In the genomic region with DNA sequence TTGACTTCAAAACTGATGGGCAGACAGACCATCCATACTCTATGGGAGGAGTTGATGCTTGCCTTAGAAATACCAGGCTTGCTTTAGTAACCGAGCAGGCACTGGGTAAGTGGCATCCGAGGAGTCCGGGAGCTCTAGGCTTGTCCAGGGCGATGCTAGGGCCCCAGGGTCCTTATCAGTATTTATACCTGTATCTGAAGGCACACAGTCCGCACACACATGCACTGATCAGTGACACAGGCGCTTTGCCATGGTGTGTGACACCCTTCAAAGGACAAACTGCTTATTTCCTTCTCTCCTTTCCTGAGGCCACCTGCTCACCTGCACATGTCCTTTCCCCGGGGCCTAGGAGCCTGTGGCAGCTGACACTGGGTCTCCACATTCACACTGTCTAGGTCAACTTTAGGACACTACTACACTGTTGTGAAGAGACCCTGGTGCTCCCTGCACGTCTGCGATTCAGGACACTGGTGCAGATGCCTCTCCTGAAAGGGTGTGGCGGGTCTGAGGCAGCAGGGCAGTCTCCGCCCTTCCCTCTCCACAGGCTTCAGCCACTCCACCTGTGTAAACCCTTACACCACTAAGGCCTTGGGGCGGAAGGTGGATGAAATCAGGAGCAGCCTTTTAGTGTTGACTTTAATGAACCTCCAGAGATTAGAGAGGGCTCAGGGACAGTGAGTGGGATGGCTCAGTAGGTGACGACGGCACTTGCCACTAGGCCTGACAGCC, we compare ENCODE assay signal across 9 mouse cellular contexts. TPM values are rescaled to one million over a fixed set of nuclear protein-coding genes. Genes with fewer than 3 reads are reported as not detected.
DNase-seq lines count a peak whose midpoint lies in the region; ATAC-seq lines count a peak whose summit lies in the region.
"Had no signal": no experiment of that assay in that cellular context is flagged by ENCODE, and none has a peak within 500 bp of the region (broad histone marks: within the 10 kb centered on the region; RNA-seq: fewer than 3 reads in every experiment).

No protein-coding gene starts in this region.

- H3K4me3 ChIP-seq in kidney, embryonic 14.5 days (ENCODE audit: low read length): no peak overlapping the region
- no peak overlapping the region for H3K4me3 ChIP-seq in intestine, embryonic 16.5 days (ENCODE audit: low read length)
- H3K4me3 ChIP-seq: heart, embryonic 13.5 days had no signal

- no peaks in the 10 kb centered on the region for H3K9me3 ChIP-seq in kidney, embryonic 14.5 days (ENCODE audit: control insufficient read depth, low read length)
- H3K9me3 ChIP-seq in intestine, embryonic 16.5 days (ENCODE audit: control insufficient read depth, low read length): no peaks in the 10 kb centered on the region
- H3K9me3 ChIP-seq: heart, embryonic 13.5 days had no signal

- H3K27me3 ChIP-seq in kidney, embryonic 14.5 days (ENCODE audit: control insufficient read depth, insufficient read depth, low read length): no peaks in the 10 kb centered on the region
- no peaks in the 10 kb centered on the region for H3K27me3 ChIP-seq in intestine, embryonic 16.5 days (replicated peaks; ENCODE audit: control insufficient read depth, insufficient read depth, low read length)
- H3K27me3 ChIP-seq: heart, embryonic 13.5 days had no signal

- no peak overlapping the region for H3K4me2 ChIP-seq in kidney, embryonic 14.5 days (replicated peaks; ENCODE audit: low read depth, low read length)
- H3K4me2 ChIP-seq in intestine, embryonic 16.5 days (ENCODE audit: low read depth, low read length): no peak overlapping the region
- H3K4me2 ChIP-seq: heart, embryonic 13.5 days had no signal

- ATAC-seq in kidney, embryonic 14.5 days (ENCODE audit: low FRiP score, low TSS enrichment): peak; percentile 43; the same call in 1 of the 2 replicates
- ATAC-seq in intestine, embryonic 16.5 days: peak; percentile 62
- peak; percentile 29; the same call in 1 of the 2 replicates for ATAC-seq in megakaryocyte-erythroid progenitor cell, adult 5-6 weeks (replicated peaks; ENCODE audit: low FRiP score, low TSS enrichment, poor library complexity, severe bottlenecking)

- no peak overlapping the region for H3K27ac ChIP-seq in kidney, embryonic 14.5 days (ENCODE audit: low read depth, low read length)
- no peak overlapping the region for H3K27ac ChIP-seq in intestine, embryonic 16.5 days (ENCODE audit: low read length)
- H3K27ac ChIP-seq: heart, embryonic 13.5 days had no signal

- peaks cover 11% of the 10 kb centered on the region; the same call in 1 of the 2 replicates for H3K36me3 ChIP-seq in kidney, embryonic 14.5 days (ENCODE audit: control insufficient read depth, insufficient read depth, low read length)
- 0 out of 2 replicates have a peak, but pooled peaks cover 3% of the 10 kb centered on the region for H3K36me3 ChIP-seq in intestine, embryonic 16.5 days (ENCODE audit: control insufficient read depth, insufficient read depth, low read length)

- no peak overlapping the region for H3K9ac ChIP-seq in kidney, embryonic 14.5 days (ENCODE audit: low read depth, low read length)
- H3K9ac ChIP-seq in intestine, embryonic 16.5 days (ENCODE audit: low read depth, low read length): no peak overlapping the region
- H3K9ac ChIP-seq: heart, embryonic 13.5 days had no signal

- H3K4me1 ChIP-seq in kidney, embryonic 14.5 days (ENCODE audit: control insufficient read depth, insufficient read depth, low read length): 0 out of 2 replicates have a peak, but pooled peaks cover 6% of the 10 kb centered on the region
- H3K4me1 ChIP-seq in intestine, embryonic 16.5 days (ENCODE audit: control insufficient read depth, insufficient read depth, low read length): no peaks in the 10 kb centered on the region

- DNase-seq in kidney, adult 11 months: no peak
- DNase-seq in WW6 (ENCODE audit: low read depth, low spot score): peak; percentile 22
- DNase-seq in left cerebral cortex, postnatal 14 days (ENCODE audit: low spot score in 2 of 2): no peak
- DNase-seq in cerebellum, postnatal 10 days: no peak
- no peak for DNase-seq in T-cell, adult 2 months (ENCODE audit: low spot score)

- intact Hi-C loops in left cerebral cortex, postnatal 14 days (cut with DNase I): loop anchor here (2.0 to 5.0 kb wide), 2 partner anchors 57 to 71 kb away; partner anchors contain the start of gene Klhl8

- 85% methylated on average over 14 of the region's 14 CpGs for WGBS in kidney, embryonic 14.5 days
- WGBS in intestine, embryonic 16.5 days: 75% methylated on average over 14 of the region's 14 CpGs

RNA-seq across cellular contexts. Expression of gene Klhl8, which starts 55.4 kb away (rescaled TPM):
- polyA plus RNA-seq in kidney, embryonic 14.5 days (2014; fragmentation: Nextera tagmentation; extraction: Ambion mirVana): 6.8 and 13.3 TPM in 2 replicates
- polyA plus RNA-seq in intestine, embryonic 16.5 days (2015; fragmentation: Nextera tagmentation; extraction: Ambion mirVana): 6.7 and 7.3 TPM in 2 replicates
- 2.1 and 2.2 TPM in 2 replicates for total RNA-seq in megakaryocyte-erythroid progenitor cell, adult 5-6 weeks (2014; fragmentation: Nextera tagmentation)
- total RNA-seq in megakaryocyte-erythroid progenitor cell, adult 5-6 weeks (2017): 3.6 and 8.5 TPM in 2 replicates
- 10 to 100 TPM; 36.7 to 40.9 TPM for total RNA-seq in left cerebral cortex, postnatal 14 days (2021)
